Mouse (Mus musculus): Measurements from ENCODE around the gene Nploc4. TPM values are rescaled to one million over a fixed set of nuclear protein-coding genes. Genes with fewer than 3 reads are reported as not detected.

The Nploc4 gene
- polyA plus RNA-seq, 1 experiment from 2014 or later: 15.6 TPM

DNA sequence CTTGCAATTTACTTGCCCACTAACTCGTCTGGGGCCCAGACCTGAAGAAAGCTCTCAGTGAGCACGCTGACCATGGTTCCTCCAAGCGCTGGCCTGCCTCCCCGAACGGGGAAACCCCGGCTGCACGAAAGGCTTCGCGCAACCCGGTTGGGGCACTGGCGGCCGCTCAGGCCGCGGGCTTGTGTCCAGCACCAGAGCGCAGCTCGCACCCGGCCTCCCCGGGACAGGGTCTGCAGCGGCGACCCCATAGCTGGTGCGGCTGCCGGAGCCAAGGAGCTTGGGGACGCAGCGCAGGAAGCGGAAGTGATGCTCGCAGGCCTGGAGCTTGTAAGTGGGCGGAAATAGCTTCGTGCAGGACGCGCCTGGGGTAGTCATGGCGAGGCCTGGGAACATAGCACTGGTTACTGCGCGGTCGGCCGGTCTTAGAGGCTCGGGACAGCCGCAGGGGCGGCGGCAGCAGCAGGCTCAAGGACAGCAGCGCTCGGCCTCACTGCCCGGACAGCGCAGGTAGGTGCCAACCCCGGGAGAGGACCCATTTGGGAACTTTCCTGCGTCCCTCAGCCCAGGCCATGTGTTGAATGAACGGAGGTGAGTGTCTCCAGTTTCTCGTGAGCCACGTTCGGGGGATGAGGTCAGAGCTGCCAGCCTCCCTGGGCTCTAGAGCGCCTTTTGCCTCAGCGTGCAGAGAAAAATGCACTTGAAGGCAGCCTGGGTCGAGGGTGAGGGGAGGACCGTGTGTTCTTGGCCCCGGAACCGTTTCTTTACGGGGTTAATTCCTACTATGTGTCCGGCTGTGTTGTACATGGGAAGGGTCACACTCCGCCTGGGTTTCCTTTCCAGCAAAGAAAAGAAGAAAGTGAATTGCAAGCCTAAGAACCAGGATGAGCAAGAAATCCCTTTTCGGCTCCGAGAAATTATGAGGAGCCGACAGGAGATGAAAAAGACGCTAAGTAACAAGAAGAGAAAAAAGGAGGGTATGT is 20.6 kb upstream of the Nploc4 start, which contains the start of the genes Oxld1 and Ccdc137:
TSS of gene Oxld1 (minus strand) at position 297 of the 980 bp plus-strand sequence.
TSS of gene Ccdc137 (plus strand) at position 344 of the 980 bp plus-strand sequence.
- peaks cover 22% of the 10 kb centered on the region for H3K36me3 ChIP-seq (ENCODE audit: control insufficient read depth, insufficient read depth)
- 0 out of 2 replicates have a peak, but pooled peaks cover 3% of the 10 kb centered on the region for H3K4me1 ChIP-seq (replicated peaks; ENCODE audit: control insufficient read depth, insufficient read depth, low read length)
- H3K4me2 ChIP-seq (replicated peaks; ENCODE audit: low read depth): peak within 1 kb of the TSS; percentile 91
- no peak for TF ChIP-seq CTCF (IDR thresholded peaks at IDR 0.05; ENCODE audit: low read depth)
- WGBS: 3% methylated on average over 62 of the region's 62 CpGs
- peak within 1 kb of the TSS; percentile 83 for H3K9ac ChIP-seq (ENCODE audit: low read depth, low read length)
- no peaks in the 10 kb centered on the region for H3K27me3 ChIP-seq (replicated peaks; ENCODE audit: control insufficient read depth, insufficient read depth, low read length)
- ATAC-seq: peak; percentile 79
- H3K4me3 ChIP-seq (ENCODE audit: low read depth, low read length): peak within 1 kb of the TSS; percentile 88
- no peaks in the 10 kb centered on the region for H3K9me3 ChIP-seq (ENCODE audit: control insufficient read depth)
- peak within 1 kb of the TSS; percentile 78 for H3K27ac ChIP-seq (ENCODE audit: low read depth, low read length)

DNA sequence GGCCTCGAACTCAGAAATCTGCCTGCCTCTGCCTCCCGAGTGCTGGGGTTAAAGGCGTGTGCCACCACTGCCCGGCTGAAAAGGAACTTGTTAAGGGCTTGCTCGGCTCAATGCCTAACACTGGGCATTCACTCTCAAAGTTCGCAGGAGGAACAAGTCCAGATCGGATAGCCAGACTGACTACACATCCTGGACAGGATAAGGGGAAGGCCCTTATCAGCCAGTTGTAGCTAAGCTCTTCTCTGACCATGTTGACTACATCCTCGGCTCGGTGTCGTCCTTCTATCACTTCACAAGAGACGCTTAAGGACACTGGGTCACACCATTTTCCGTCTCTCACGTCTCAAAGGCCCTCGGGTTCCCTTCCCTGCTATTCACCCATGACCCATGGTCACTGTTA is 19.9 kb upstream of the Nploc4 start:
- no peaks in the 10 kb centered on the region for H3K27me3 ChIP-seq (replicated peaks; ENCODE audit: control insufficient read depth, insufficient read depth, low read length)
- 0 out of 2 replicates have a peak, but pooled peaks cover 3% of the 10 kb centered on the region for H3K4me1 ChIP-seq (replicated peaks; ENCODE audit: control insufficient read depth, insufficient read depth, low read length)
- peak overlapping the region; percentile 83 for H3K9ac ChIP-seq (ENCODE audit: low read depth, low read length)
- H3K27ac ChIP-seq (ENCODE audit: low read depth, low read length): peak overlapping the region; percentile 78
- 0 out of 2 replicates have a peak, but pooled peaks have one; percentile 2 for ATAC-seq
- H3K4me3 ChIP-seq (ENCODE audit: low read depth, low read length): peak overlapping the region; percentile 88
- 20% methylated on average over 14 of the region's 14 CpGs for WGBS
- TF ChIP-seq CTCF (IDR thresholded peaks at IDR 0.05; ENCODE audit: low read depth): no peak
- peak overlapping the region; percentile 91 for H3K4me2 ChIP-seq (replicated peaks; ENCODE audit: low read depth)
- peaks cover 18% of the 10 kb centered on the region for H3K36me3 ChIP-seq (ENCODE audit: control insufficient read depth, insufficient read depth)
- no peaks in the 10 kb centered on the region for H3K9me3 ChIP-seq (ENCODE audit: control insufficient read depth)

DNA sequence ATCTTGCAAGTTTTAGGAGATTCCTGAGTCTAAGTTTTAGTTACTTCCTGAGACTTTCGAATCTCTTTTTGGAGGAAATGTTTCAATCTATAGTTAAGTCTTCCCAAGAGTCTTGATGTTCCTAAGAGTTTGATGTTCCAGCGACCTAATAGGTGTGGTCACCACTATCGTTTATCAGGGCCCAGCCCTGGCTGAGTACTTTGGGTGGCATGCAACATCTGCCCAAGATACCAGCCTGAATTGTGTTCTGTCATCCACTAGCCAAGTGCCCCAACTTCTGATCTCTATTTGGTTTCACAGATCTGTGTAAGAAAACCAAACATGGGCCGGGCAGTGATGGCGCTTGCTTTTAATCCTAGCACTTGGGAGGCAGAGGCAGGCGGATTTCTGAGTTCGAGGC is 17.9 kb upstream of the Nploc4 start:
- ATAC-seq: no peak
- Histone ChIP-seq H3K4me3 (ENCODE audit: low read depth, low read length) (no peak overlapping the region), H3K4me2 (replicated peaks; ENCODE audit: low read depth) (no peak overlapping the region), H3K27ac (ENCODE audit: low read depth, low read length) (no peak overlapping the region), H3K9me3 (ENCODE audit: control insufficient read depth) (no peaks in the 10 kb centered on the region), H3K36me3 (ENCODE audit: control insufficient read depth, insufficient read depth) (no peaks in the 10 kb centered on the region; the same call in 1 of the 2 replicates), H3K4me1 (replicated peaks; ENCODE audit: control insufficient read depth, insufficient read depth, low read length) (0 out of 2 replicates have a peak, but pooled peaks cover 3% of the 10 kb centered on the region), H3K9ac (ENCODE audit: low read depth, low read length) (no peak overlapping the region), H3K27me3 (replicated peaks; ENCODE audit: control insufficient read depth, insufficient read depth, low read length) (no peaks in the 10 kb centered on the region)
- no peak for TF ChIP-seq CTCF (IDR thresholded peaks at IDR 0.05; ENCODE audit: low read depth)
- 93% methylated on average over 7 of the region's 7 CpGs for WGBS

DNA sequence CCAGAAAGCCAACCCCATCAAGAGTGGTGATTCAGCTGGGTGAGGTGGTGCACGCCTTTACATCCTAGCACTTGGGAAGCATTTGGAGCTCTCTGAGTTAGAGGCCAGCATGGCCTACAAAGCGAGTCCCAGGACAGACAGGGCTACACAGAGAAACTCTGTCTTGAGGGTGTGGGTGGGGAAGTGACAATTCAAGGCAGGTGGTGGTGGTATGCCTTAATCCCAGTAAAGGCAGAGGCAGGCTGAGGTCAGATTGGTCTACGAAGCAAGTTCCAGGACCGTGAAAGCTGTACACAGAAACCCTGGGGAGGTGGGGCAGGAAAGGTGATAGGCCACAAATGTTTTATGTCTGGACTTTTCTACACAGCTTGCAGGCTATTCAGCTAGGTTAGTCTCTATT is 17.5 kb upstream of the Nploc4 start:
- no peak for ATAC-seq
- Histone ChIP-seq H3K9ac (ENCODE audit: low read depth, low read length) (no peak overlapping the region), H3K36me3 (ENCODE audit: control insufficient read depth, insufficient read depth) (no peaks in the 10 kb centered on the region; the same call in 1 of the 2 replicates), H3K4me2 (replicated peaks; ENCODE audit: low read depth) (no peak overlapping the region), H3K27ac (ENCODE audit: low read depth, low read length) (no peak overlapping the region), H3K4me3 (ENCODE audit: low read depth, low read length) (no peak overlapping the region), H3K9me3 (ENCODE audit: control insufficient read depth) (no peaks in the 10 kb centered on the region), H3K27me3 (replicated peaks; ENCODE audit: control insufficient read depth, insufficient read depth, low read length) (no peaks in the 10 kb centered on the region), H3K4me1 (replicated peaks; ENCODE audit: control insufficient read depth, insufficient read depth, low read length) (0 out of 2 replicates have a peak, but pooled peaks cover 3% of the 10 kb centered on the region)
- 95% methylated on average over 4 of the region's 4 CpGs for WGBS
- TF ChIP-seq CTCF (IDR thresholded peaks at IDR 0.05; ENCODE audit: low read depth): no peak

DNA sequence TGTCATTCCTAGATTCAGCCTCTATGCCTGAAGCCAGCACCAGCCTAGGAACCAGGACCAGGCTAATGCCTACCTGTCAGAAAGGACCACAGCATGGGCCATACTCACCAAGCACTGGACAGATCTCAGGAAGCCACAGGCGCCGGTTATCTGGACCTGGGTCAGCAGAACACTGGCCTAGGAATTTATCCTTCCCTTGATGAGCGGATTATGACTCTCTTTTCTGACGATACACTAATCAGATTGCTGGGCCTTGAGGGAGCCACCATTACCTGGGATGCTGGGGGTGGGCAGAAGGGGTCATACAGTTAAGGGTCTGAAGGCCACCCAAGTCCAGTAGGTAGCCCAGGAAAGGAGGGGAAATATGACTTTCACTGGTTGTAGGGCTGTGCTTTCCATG is 15.8 kb upstream of the Nploc4 start, which contains the start of gene Pde6g:
TSS of gene Pde6g (minus strand) at position 195 of the 400 bp plus-strand sequence.
- Histone ChIP-seq H3K4me2 (replicated peaks; ENCODE audit: low read depth) (no peak within 1 kb of the TSS), H3K36me3 (ENCODE audit: control insufficient read depth, insufficient read depth) (no peaks in the 10 kb centered on the region; the same call in 1 of the 2 replicates), H3K9ac (ENCODE audit: low read depth, low read length) (no peak within 1 kb of the TSS), H3K4me1 (replicated peaks; ENCODE audit: control insufficient read depth, insufficient read depth, low read length) (no peaks in the 10 kb centered on the region), H3K27me3 (replicated peaks; ENCODE audit: control insufficient read depth, insufficient read depth, low read length) (no peaks in the 10 kb centered on the region), H3K9me3 (ENCODE audit: control insufficient read depth) (no peaks in the 10 kb centered on the region), H3K4me3 (ENCODE audit: low read depth, low read length) (no peak within 1 kb of the TSS), H3K27ac (ENCODE audit: low read depth, low read length) (no peak within 1 kb of the TSS)
- no peak for TF ChIP-seq CTCF (IDR thresholded peaks at IDR 0.05; ENCODE audit: low read depth)
- WGBS: 82% methylated on average over 4 of the region's 4 CpGs
- no peak for ATAC-seq

DNA sequence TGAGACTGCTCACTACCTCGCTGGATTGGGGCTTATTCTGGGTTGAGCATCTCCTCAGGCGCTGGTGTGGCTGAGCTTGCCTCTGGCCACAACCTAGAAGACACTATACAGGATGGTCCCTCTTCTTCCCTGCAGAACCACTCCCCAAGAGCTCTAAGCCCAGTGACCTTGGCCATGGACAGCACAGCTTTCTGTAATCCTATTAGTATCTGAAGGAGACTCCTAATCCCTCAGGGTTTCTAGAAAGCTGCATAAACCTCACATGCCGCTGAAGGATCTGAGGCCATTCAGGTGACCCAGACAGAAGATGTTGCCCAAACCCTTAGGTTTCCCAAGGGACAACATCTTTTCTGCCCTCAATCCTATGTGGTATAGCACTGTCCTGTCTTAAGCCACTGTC is 14.7 kb upstream of the Nploc4 start:
- Histone ChIP-seq H3K36me3 (ENCODE audit: control insufficient read depth, insufficient read depth) (no peaks in the 10 kb centered on the region; the same call in 1 of the 2 replicates), H3K27me3 (replicated peaks; ENCODE audit: control insufficient read depth, insufficient read depth, low read length) (no peaks in the 10 kb centered on the region), H3K4me2 (replicated peaks; ENCODE audit: low read depth) (no peak overlapping the region), H3K27ac (ENCODE audit: low read depth, low read length) (no peak overlapping the region), H3K9ac (ENCODE audit: low read depth, low read length) (no peak overlapping the region), H3K4me1 (replicated peaks; ENCODE audit: control insufficient read depth, insufficient read depth, low read length) (no peaks in the 10 kb centered on the region), H3K9me3 (ENCODE audit: control insufficient read depth) (no peaks in the 10 kb centered on the region), H3K4me3 (ENCODE audit: low read depth, low read length) (no peak overlapping the region)
- 70% methylated on average over 3 of the region's 3 CpGs for WGBS
- TF ChIP-seq CTCF (IDR thresholded peaks at IDR 0.05; ENCODE audit: low read depth): no peak
- no peak for ATAC-seq

All from intestine, postnatal 0 days (tissue).